Mouse (Mus musculus) heart, adult 2 months (tissue): ENCODE results near the gene Zc3h14. TPM values are rescaled to one million over a fixed set of nuclear protein-coding genes. Genes with fewer than 3 reads are reported as not detected.

Source experiments
- DNase-seq, 2 experiments: peaks; one replicate each; pipeline ENCODE4 v3.0.0; 2021
- H3K27ac ChIP-seq: fragments of 200-600 bp; 2 replicates; pipeline ENCODE4 v1.8.1; 2022
- H3K27me3 ChIP-seq: fragments of 200-500 bp; 2 replicates; pipeline ENCODE4 v1.6.1; 2012; ENCODE audit warnings: mild to moderate bottlenecking, low read length, inconsistent platforms, mixed read lengths; ENCODE audit not compliant: control insufficient read depth, insufficient read depth
- H3K36me3 ChIP-seq: fragments of 200-500 bp; 2 replicates; pipeline ENCODE4 v1.6.1; 2012; ENCODE audit warnings: low read length, inconsistent platforms; ENCODE audit not compliant: control insufficient read depth, insufficient read depth
- H3K4me1 ChIP-seq: fragments of 200-500 bp; 2 replicates; pipeline ENCODE4 v1.6.1; 2011; ENCODE audit warnings: low read length; ENCODE audit not compliant: control insufficient read depth, insufficient read depth
- H3K4me3 ChIP-seq: fragments of 200-600 bp; 2 replicates; pipeline ENCODE4 v1.8.1; 2022
- H3K79me2 ChIP-seq: fragments of 200-500 bp; replicated peaks from 2 replicates; pipeline ENCODE4 v1.6.1; 2012; ENCODE audit warnings: mild to moderate bottlenecking, inconsistent platforms, low read length, moderate library complexity, mixed read lengths; ENCODE audit not compliant: control insufficient read depth, insufficient read depth
- H3K9ac ChIP-seq: fragments of 200-500 bp; 2 replicates; pipeline ENCODE4 v1.6.1; 2012; ENCODE audit warnings: low read depth, mild to moderate bottlenecking, control low read depth, inconsistent platforms, low read length, mixed read lengths
- CTCF ChIP-seq: fragments of 200-600 bp; IDR thresholded peaks from 2 replicates; pipeline ENCODE4 v1.8.1; 2022; ENCODE audit warnings: antibody characterized with exemption, mild to moderate bottlenecking, moderate library complexity
- EP300 ChIP-seq: fragments of 200-500 bp; IDR thresholded peaks from 2 replicates; pipeline ENCODE4 v1.6.1; 2011; ENCODE audit warnings: low read depth, low read length, control low read depth; ENCODE audit not compliant: insufficient read depth
- POLR2A ChIP-seq: fragments of 200-500 bp; IDR thresholded peaks from 2 replicates; pipeline ENCODE4 v1.6.1; 2011; ENCODE audit warnings: mild to moderate bottlenecking, low read depth, low read length, control low read depth; ENCODE audit not compliant: insufficient read depth
- WGBS: fragments of 180-500 bp; shearing (Covaris S2); methylation state at CpG from one replicate; pipeline ENCODE4 v1.1.7; 2018; 5-methylcytosine and 5-hydroxymethylcytosine counted together
- intact Hi-C: fragments of 180-260 bp; cut with DNase I; formaldehyde crosslinking; loops from one replicate; pipeline ENCODE4 v1.15.1; 2025
- polyA plus RNA-seq: library from polyadenylated mRNA; depleted of rRNA; stranded (reverse); fragments of >200 nt; gene quantifications from 2 replicates; pipeline ENCODE4 v1.2.3, GENCODE M21; 2012
- total RNA-seq, 2 experiments: library from RNA; stranded (reverse); gene quantifications; 2 replicates each; pipeline ENCODE4 v1.2.3; 2021

Zc3h14 gene
- total and polyA plus RNA-seq, 3 experiments: 57.0 to 60.1 (median 59.6) TPM

DNA sequence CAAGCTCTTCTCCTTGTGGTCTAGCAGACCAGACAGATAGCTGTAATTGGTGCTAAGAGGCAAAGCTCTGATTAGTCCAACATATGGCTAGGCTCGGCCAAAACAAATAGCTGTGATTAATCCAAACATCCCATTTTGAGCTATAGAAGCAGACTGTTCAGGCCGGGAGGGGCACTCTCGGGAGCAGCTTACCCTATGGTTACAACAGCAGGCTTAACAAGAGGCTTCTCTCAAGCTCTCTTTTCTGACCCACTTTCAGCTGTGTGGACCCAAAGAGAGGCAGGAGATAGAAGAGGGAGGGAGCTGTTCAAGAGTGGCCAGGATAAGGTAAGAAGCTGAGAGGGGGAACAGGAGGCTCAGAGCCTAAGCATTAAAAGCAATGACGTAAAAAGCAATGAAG is 1.1 kb upstream of the Zc3h14 start:
- Histone ChIP-seq H3K4me1 (peaks cover 2% of the 10 kb centered on the region; the same call in 1 of the 2 replicates), H3K4me3 (no peak overlapping the region), H3K36me3 (peaks cover 10% of the 10 kb centered on the region), H3K27ac (no peak overlapping the region), H3K79me2 (0 out of 2 replicates have a peak, but pooled peaks cover 3% of the 10 kb centered on the region), H3K9ac (no peak overlapping the region), H3K27me3 (no peaks in the 10 kb centered on the region)
- intact Hi-C loops: no loop called here
- TF ChIP-seq POLR2A (no peak), EP300 (no peak), CTCF (no peak)
- 65% methylated on average over 4 of the region's 4 CpGs for whole genome bisulfite sequencing
- DNase-seq: no peak

DNA sequence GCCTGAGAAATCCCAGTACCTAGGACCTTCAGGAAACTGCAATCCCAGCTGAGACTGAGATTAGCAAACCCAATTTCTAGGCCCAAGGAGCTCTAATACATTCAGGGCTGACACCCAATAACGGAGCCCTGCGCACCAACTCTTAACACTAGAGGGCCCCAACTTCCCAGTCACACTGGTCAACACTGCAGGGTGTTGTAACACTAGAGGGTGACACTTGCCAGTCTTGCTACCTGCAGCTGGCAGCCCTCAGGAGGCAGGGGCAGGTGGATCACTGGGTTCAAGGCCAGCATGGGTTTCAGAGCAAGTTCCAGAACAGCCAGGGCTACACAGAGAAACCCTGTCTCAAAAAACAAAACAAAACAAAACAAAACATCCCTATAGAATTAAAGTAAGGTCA is 633 bp upstream of the Zc3h14 start:
- Histone ChIP-seq H3K4me1 (peaks cover 2% of the 10 kb centered on the region; the same call in 1 of the 2 replicates), H3K79me2 (0 out of 2 replicates have a peak, but pooled peaks cover 3% of the 10 kb centered on the region), H3K36me3 (peaks cover 16% of the 10 kb centered on the region), H3K27ac (peak overlapping the region; percentile 27), H3K27me3 (no peaks in the 10 kb centered on the region), H3K4me3 (no peak overlapping the region), H3K9ac (no peak overlapping the region)
- WGBS: 19% methylated on average over 2 of the region's 2 CpGs
- TF ChIP-seq POLR2A (no peak), EP300 (0 out of 2 replicates have a peak, but pooled peaks have one; percentile 36), CTCF (peak; percentile 66)
- DNase-seq: peak; percentile 54 to 58
- intact Hi-C loops: no loop called here

DNA sequence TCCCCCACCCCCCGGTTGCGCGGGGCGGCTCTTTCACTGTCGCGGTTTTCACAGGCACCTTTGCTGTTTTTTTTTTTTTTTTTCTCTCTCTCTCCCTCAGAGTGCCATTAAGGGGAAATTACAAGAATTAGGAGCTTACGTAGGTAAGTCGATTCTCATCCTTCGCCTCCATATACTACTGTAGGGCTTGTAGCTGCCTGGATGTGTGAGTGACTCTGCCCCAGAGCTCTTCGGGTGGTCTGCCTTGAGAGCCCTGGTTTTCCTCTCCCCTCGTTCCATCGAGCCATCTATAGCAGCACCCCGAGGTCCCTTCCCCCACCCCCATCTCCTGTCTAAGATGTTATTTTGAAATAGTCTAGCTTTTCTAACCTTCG is 603 bp downstream of the Zc3h14 start:
- Histone ChIP-seq H3K4me1 (peaks cover 5% of the 10 kb centered on the region), H3K4me3 (peak overlapping the region; percentile 91), H3K36me3 (peaks cover 26% of the 10 kb centered on the region), H3K9ac (peak overlapping the region; percentile 91), H3K27me3 (no peaks in the 10 kb centered on the region), H3K79me2 (0 out of 2 replicates have a peak, but pooled peaks cover 3% of the 10 kb centered on the region), H3K27ac (peak overlapping the region; percentile 93)
- intact Hi-C loops: no loop called here
- DNase-seq: no peak
- WGBS: under 1% methylated on average over 13 of the region's 14 CpGs
- TF ChIP-seq CTCF: no peak
- no peak for TF ChIP-seq EP300
- TF ChIP-seq POLR2A: no peak

DNA sequence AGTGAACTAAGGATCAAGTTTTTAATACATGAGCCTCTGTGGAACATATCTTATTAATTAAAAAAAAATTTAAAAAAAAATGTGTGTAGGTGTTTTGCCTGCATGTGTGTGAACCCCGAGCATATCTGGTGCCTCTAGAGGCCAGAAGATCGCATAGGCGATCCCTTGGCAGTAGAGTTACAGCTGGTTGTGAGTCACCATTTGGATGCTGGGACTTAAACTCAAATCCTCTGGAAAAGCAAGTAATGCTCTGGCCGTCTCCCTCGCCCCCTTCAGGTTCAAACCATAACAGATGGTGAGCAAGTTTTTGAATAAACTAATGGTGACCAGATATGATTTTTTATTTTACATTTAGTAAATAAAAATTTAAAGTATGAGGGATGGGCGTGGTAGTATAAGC is 10.9 kb downstream of the Zc3h14 start:
- no peaks in the 10 kb centered on the region for H3K79me2 ChIP-seq
- 75% methylated on average over 6 of the region's 6 CpGs for WGBS
- no peak for TF ChIP-seq POLR2A
- peak; percentile 32; the same call in 1 of the 2 replicates for TF ChIP-seq CTCF
- no peak overlapping the region for H3K9ac ChIP-seq
- H3K27ac ChIP-seq: no peak overlapping the region
- H3K4me1 ChIP-seq: peaks cover 1% of the 10 kb centered on the region
- H3K4me3 ChIP-seq: no peak overlapping the region
- peak in 1 of 2 experiments; percentile 10 for DNase-seq
- intact Hi-C loops: no loop called here
- H3K36me3 ChIP-seq: peaks cover 17% of the 10 kb centered on the region
- no peaks in the 10 kb centered on the region for H3K27me3 ChIP-seq

DNA sequence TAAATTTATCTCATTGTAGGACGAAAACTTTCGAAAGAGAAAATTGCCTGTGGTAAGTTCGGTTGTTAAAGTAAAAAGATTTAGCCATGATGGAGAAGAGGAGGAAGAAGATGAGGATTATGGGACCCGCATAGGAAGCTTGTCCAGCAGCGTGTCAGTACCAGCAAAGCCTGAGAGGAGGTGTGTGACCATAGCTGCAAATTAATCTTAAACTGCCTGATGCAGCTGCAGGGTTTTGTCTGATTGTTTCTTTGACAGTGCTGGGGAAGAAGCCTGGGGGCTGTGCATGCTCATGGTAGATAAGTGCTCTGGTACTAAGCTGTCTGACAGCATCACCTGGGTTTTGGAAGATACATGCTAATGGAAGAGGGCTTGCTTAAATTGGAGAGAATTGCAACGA is 12.9 kb downstream of the Zc3h14 start:
- Histone ChIP-seq H3K4me1 (peaks cover 1% of the 10 kb centered on the region), H3K27me3 (no peaks in the 10 kb centered on the region), H3K79me2 (no peaks in the 10 kb centered on the region), H3K27ac (no peak overlapping the region), H3K9ac (no peak overlapping the region), H3K4me3 (no peak overlapping the region), H3K36me3 (peaks cover 16% of the 10 kb centered on the region)
- DNase-seq: no peak
- 91% methylated on average over 6 of the region's 6 CpGs for WGBS
- TF ChIP-seq EP300 (no peak), CTCF (no peak), POLR2A (no peak)
- intact Hi-C loops: no loop called here

DNA sequence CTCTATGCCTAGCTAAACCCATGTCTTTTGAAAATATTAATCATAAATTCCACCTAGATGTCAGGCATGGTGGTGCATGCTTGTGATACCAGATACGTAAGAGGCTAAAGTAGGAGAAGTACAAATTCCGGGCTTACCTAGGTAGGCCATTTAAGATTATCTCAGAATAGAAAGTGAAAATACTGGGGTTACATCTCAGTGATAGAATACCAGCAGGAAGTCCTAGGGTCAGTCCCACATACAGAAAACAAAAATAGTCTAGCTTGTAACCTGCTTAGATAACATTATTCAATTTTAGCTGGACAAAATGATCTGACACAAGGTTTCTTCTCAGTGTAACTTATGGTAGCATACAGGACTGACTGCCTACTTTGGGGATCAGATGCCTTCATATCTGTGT is 19.5 kb downstream of the Zc3h14 start:
- H3K27me3 ChIP-seq: no peaks in the 10 kb centered on the region
- 62% methylated on average over 2 of the region's 2 CpGs for WGBS
- no peak overlapping the region for H3K9ac ChIP-seq
- intact Hi-C loops: no loop called here
- no peak overlapping the region for H3K4me3 ChIP-seq
- H3K36me3 ChIP-seq: peaks cover 23% of the 10 kb centered on the region
- H3K79me2 ChIP-seq: no peaks in the 10 kb centered on the region
- DNase-seq: no peak
- H3K4me1 ChIP-seq: no peaks in the 10 kb centered on the region; the same call in 1 of the 2 replicates
- H3K27ac ChIP-seq: no peak overlapping the region
- TF ChIP-seq CTCF: no peak
- TF ChIP-seq EP300: no peak
